Mouse (Mus musculus) forebrain, embryonic 14.5 days (tissue): ENCODE measurements at regions not wholly inside any gene's neighbourhood (a gene's known extent, or its start where the extent isn't known, plus 50 kb on each side); places are given as distances from the start of the nearest gene placed in this dataset.

Experiments used
- ATAC-seq: fragments of 200-750 bp; cut with Nextera tagmentation; 2 replicates; pipeline ENCODE4 v1.8.0; 2017; ENCODE audit warnings: mild to moderate bottlenecking, moderate library complexity
- DNase-seq: peaks from one replicate; pipeline ENCODE4 v3.0.0-alpha.2; 2015; ENCODE audit warnings: low spot score
- H3K27ac ChIP-seq: fragments of 300-500 bp; sonication (generic); 2 replicates; pipeline ENCODE4 v1.5.1; 2014; ENCODE audit warnings: low read depth, mild to moderate bottlenecking, control low read depth, low read length, moderate library complexity
- H3K27me3 ChIP-seq: fragments of 300-500 bp; sonication (generic); replicated peaks from 2 replicates; pipeline ENCODE4 v1.6.1; 2014; ENCODE audit warnings: low read length, control low read depth, mixed read lengths; ENCODE audit not compliant: control insufficient read depth, insufficient read depth
- H3K36me3 ChIP-seq: fragments of 300-500 bp; sonication (generic); 2 replicates; pipeline ENCODE4 v1.6.1; 2014; ENCODE audit warnings: low read length, control low read depth; ENCODE audit not compliant: control insufficient read depth, insufficient read depth
- H3K4me1 ChIP-seq: fragments of 300-500 bp; sonication (generic); 2 replicates; pipeline ENCODE4 v1.6.1; 2014; ENCODE audit warnings: antibody characterized with exemption, low read length, control low read depth; ENCODE audit not compliant: control insufficient read depth, insufficient read depth
- H3K4me2 ChIP-seq: fragments of 300-500 bp; sonication (generic); 2 replicates; pipeline ENCODE4 v1.6.1; 2014; ENCODE audit warnings: mild to moderate bottlenecking, control low read depth, low read length
- H3K4me3 ChIP-seq: fragments of 300-500 bp; sonication (generic); 2 replicates; pipeline ENCODE4 v1.5.1; 2014; ENCODE audit warnings: low read depth, low read length, control low read depth
- H3K9ac ChIP-seq: fragments of 300-500 bp; sonication (generic); 2 replicates; pipeline ENCODE4 v1.6.1; 2014; ENCODE audit warnings: mild to moderate bottlenecking, low read length, control low read depth, moderate library complexity
- H3K9me3 ChIP-seq: fragments of 300-500 bp; sonication (generic); replicated peaks from 2 replicates; pipeline ENCODE4 v1.6.1; 2016; ENCODE audit warnings: low read length, control low read depth, mixed read lengths; ENCODE audit not compliant: control insufficient read depth
- WGBS: fragments of 180-500 bp; shearing (Covaris S2); extraction: QIAGEN DNeasy Blood & Tissue Kit; methylation state at CpG from one replicate; pipeline ENCODE4 v1.1.7; 2014; 5-methylcytosine and 5-hydroxymethylcytosine counted together

GRCm38 (mm10) chr2:61406104-61406751 is 172.2 kb upstream of the Tank start:
- Histone ChIP-seq H3K9ac (no peak overlapping the region), H3K4me3 (no peak overlapping the region), H3K9me3 (no peaks in the 10 kb centered on the region), H3K36me3 (no peaks in the 10 kb centered on the region), H3K27ac (no peak overlapping the region), H3K4me2 (no peak overlapping the region), H3K4me1 (peaks cover 12% of the 10 kb centered on the region; the same call in 1 of the 2 replicates), H3K27me3 (no peaks in the 10 kb centered on the region)
- DNase-seq (no peak), ATAC-seq (no peak)
- 89% methylated on average over 8 of the region's 8 CpGs for WGBS

GRCm38 (mm10) chr2:61405261-61405660 is 173.1 kb upstream of the Tank start:
- WGBS = 72% methylated on average over 4 of the region's 4 CpGs
- DNase-seq = no peak
- Histone ChIP-seq H3K9ac (no peak overlapping the region), H3K4me3 (no peak overlapping the region), H3K36me3 (no peaks in the 10 kb centered on the region), H3K9me3 (no peaks in the 10 kb centered on the region), H3K27ac (no peak overlapping the region), H3K4me1 (peaks cover 12% of the 10 kb centered on the region; the same call in 1 of the 2 replicates), H3K4me2 (no peak overlapping the region), H3K27me3 (no peaks in the 10 kb centered on the region)
- ATAC-seq = no peak

- Histone ChIP-seq H3K4me1 (peaks cover 12% of the 10 kb centered on the region; the same call in 1 of the 2 replicates), H3K36me3 (no peaks in the 10 kb centered on the region), H3K27ac (no peak overlapping the region), H3K4me3 (peak overlapping the region; percentile 32), H3K9ac (peak overlapping the region; percentile 14; the same call in 1 of the 2 replicates), H3K27me3 (no peaks in the 10 kb centered on the region), H3K9me3 (no peaks in the 10 kb centered on the region), H3K4me2 (peak overlapping the region; percentile 55)
- peak; percentile 64 for ATAC-seq
- WGBS = 8% methylated on average over 15 of the region's 15 CpGs
- DNase-seq = peak; percentile 49
Observed at GRCm38 (mm10) chr2:61402588-61403487, 175.5 kb upstream of the Tank start.

- peak overlapping the region; percentile 32 for H3K4me3 ChIP-seq
- H3K9me3 ChIP-seq = no peaks in the 10 kb centered on the region
- peak overlapping the region; percentile 41; the same call in 1 of the 2 replicates for H3K9ac ChIP-seq
- H3K27ac ChIP-seq = no peak overlapping the region; the same call in 1 of the 2 replicates
- peak; percentile 79 for DNase-seq
- ATAC-seq = peak; percentile 76
- no peaks in the 10 kb centered on the region for H3K27me3 ChIP-seq
- H3K36me3 ChIP-seq = no peaks in the 10 kb centered on the region
- H3K4me1 ChIP-seq = peaks cover 12% of the 10 kb centered on the region; the same call in 1 of the 2 replicates
- peak overlapping the region; percentile 55 for H3K4me2 ChIP-seq
- 2% methylated on average over 20 of the region's 21 CpGs for WGBS
Observed at GRCm38 (mm10) chr2:61401636-61402587, 176.5 kb upstream of the Tank start.

- no peaks in the 10 kb centered on the region for H3K36me3 ChIP-seq
- H3K4me2 ChIP-seq = no peak overlapping the region
- H3K27me3 ChIP-seq = no peaks in the 10 kb centered on the region
- H3K27ac ChIP-seq = no peak overlapping the region
- peak; percentile 24 for DNase-seq
- no peak overlapping the region for H3K4me3 ChIP-seq
- H3K9ac ChIP-seq = no peak overlapping the region
- ATAC-seq = no peak
- H3K4me1 ChIP-seq = peaks cover 12% of the 10 kb centered on the region; the same call in 1 of the 2 replicates
- WGBS = 73% methylated on average over 9 of the region's 9 CpGs
- H3K9me3 ChIP-seq = no peaks in the 10 kb centered on the region
Observed at GRCm38 (mm10) chr2:61398633-61399032, 179.8 kb upstream of the Tank start.

GRCm38 (mm10) chr2:61389622-61390021 is 188.8 kb upstream of the Tank start:
- Histone ChIP-seq H3K36me3 (no peaks in the 10 kb centered on the region), H3K4me3 (no peak overlapping the region), H3K4me1 (no peaks in the 10 kb centered on the region), H3K27me3 (no peaks in the 10 kb centered on the region), H3K9me3 (no peaks in the 10 kb centered on the region), H3K4me2 (no peak overlapping the region), H3K9ac (no peak overlapping the region), H3K27ac (no peak overlapping the region)
- no peak for ATAC-seq
- no peak for DNase-seq

- no peak for ATAC-seq
- H3K9ac ChIP-seq = no peak overlapping the region
Observed at GRCm38 (mm10) chr2:61389207-61389606, 189.2 kb upstream of the Tank start.

GRCm38 (mm10) chr2:61387561-61387960 is 190.8 kb upstream of the Tank start:
- WGBS = 63% methylated on average over 5 of the region's 5 CpGs
- no peak overlapping the region for H3K9ac ChIP-seq
- H3K4me1 ChIP-seq = no peaks in the 10 kb centered on the region
- no peak overlapping the region for H3K4me3 ChIP-seq
- no peaks in the 10 kb centered on the region for H3K36me3 ChIP-seq
- no peak overlapping the region for H3K27ac ChIP-seq
- H3K4me2 ChIP-seq = no peak overlapping the region
- ATAC-seq (no peak), DNase-seq (peak; percentile 14)
- H3K27me3 ChIP-seq = no peaks in the 10 kb centered on the region
- H3K9me3 ChIP-seq = no peaks in the 10 kb centered on the region

More at GRCm38 (mm10) chr2:61389207-61389606, 189.2 kb upstream of the Tank start:
- Histone ChIP-seq H3K4me2 (no peak overlapping the region), H3K4me3 (no peak overlapping the region), H3K4me1 (no peaks in the 10 kb centered on the region), H3K36me3 (no peaks in the 10 kb centered on the region), H3K27me3 (no peaks in the 10 kb centered on the region), H3K27ac (no peak overlapping the region), H3K9me3 (no peaks in the 10 kb centered on the region)
- DNase-seq = no peak
- 79% methylated on average over 1 of the region's 1 CpGs for WGBS
